Mouse (Mus musculus): Measurements from ENCODE around the gene Pde4dip. TPM values are rescaled to one million over a fixed set of nuclear protein-coding genes. Genes with fewer than 3 reads are reported as not detected.

Pde4dip gene
- total RNA-seq, 2 experiments from 2014 or later = 632 to 678 TPM

DNA sequence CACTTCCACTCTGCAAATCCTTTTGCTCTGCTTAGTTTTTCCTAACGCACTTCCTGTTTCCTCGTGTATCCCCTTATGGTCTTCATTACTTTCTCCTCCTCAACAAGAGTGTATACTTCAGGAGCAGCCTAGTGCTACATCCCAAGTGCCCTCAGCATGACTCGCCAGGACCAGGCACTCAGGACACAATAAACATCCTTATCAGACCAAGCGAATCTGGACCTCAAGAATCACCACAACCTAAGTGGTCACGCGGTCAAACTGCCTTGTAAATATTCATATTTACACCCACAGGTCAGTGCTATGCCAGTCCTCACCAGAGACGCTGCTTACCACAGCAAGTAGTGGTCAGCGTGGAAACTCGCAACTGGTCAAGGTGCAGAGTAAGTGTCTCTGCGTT is 139.7 kb downstream of the Pde4dip start:
- no peak for DNase-seq

DNA sequence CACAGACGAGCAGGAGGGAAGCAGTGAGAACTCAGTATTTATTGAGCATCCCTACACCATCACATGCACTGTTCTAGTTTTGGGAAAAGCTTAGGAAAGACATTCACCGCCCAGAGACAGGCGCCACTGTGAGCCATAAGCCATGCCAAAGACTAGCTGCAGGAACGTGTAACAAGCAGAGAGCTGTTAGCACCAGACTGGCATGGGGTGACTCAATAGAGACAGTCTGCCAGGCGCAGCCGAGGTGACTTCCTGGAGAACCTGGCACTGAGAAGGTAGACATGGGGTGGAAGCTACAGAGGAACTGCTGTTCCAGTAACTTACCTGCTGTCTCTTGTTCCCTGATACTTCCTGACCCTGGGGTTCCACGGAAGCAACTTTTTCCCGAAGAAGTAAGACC is 145.7 kb downstream of the Pde4dip start:
- no peak for DNase-seq

DNA sequence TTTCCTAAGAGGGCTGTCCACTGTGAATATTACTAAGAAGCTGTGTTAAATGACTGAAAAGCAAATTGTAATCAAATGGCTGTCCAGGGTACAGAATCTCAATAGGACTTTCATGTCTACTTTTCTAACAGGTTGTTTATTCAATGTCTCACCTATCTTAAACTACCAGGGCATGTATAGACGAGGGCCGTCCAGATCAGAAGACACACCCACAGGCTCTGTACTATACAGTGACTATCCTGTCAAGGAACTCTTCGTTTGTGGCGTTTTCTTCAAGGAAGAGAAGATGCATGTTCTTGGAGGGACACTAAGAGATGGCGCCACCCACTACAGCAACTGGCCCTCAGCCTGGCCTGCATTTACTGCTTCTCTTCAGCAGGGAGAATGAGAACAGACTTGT is 152.9 kb downstream of the Pde4dip start:
- DNase-seq = no peak

DNA sequence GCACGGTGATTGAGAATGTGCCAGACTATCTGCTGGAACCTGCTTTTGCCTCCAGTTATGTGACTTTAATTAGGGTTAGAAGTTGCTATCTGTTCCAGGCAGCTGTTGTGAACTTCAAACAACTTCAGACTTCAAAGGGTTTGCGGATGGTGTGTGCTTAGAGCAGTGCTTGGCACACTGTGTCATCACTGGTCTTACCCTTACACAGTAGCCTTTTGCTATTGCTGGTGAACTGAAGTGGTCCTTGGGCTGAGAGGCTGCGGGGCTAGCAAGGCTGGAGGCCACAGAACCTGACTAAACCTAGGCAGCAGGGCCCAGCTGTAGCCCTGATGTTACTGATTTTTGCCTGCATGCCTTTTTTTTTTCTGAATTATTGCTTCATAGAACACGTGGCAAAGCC is 154.2 kb downstream of the Pde4dip start:
- DNase-seq = no peak

DNA sequence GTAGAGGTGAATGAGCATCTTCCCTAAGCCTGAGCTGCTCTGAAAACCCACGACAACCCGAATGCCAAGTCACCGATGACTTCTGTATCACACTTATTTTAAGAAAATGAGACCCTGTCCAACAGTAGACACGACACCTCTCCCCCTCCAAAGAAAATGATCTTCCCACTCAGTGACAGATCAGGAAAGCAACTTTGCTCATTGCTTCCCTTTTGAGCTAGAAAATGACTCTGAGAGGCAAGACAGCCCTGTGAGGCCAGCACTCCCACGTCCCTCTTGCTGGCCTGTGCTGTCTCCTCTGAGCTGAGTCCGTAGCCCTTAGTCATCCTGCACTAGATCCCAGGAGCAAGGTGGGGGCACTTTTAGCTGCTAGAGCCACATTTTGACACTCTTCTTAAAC is 155.9 kb downstream of the Pde4dip start:
- no peak for DNase-seq

DNA sequence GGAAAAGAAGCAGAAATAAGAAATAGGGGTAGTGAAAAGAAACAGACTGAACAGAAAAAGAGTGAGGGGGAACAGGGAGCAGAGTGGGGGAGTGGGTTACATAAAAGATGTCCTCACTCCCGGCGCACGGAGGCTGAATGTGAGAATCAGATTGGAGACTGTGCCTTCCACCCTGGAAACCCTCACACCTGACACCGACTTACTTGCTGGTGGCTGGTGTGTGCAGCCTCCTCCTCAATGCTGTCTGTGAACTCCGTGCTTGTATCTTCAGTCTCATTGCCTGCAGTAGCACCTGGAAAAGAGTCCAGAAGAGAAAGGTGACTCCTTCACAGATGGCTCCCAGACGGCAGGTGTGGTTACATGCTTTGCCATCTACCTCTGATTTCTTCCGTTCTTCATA is 157.9 kb downstream of the Pde4dip start:
- DNase-seq = no peak

DNA sequence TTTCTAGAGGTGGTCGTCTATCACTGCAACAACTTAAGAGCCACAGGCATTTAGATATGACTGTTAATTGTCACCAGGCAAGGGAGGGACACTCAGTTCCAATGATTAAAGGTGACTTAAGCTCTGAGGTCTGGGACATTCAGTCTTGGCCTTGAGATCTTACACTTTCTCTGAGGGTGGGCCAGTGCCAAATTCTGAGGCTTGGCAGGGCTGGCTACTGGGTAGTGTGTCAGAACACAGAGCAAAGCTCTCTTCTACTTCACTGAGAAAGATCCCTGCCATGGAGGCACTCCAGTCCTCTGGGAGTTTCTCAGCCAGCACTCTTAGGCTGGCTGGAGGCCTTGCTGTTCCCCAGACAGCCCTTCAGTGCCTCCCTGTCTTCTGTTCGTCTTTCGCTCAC is 158.4 kb downstream of the Pde4dip start:
- DNase-seq = no peak

DNA sequence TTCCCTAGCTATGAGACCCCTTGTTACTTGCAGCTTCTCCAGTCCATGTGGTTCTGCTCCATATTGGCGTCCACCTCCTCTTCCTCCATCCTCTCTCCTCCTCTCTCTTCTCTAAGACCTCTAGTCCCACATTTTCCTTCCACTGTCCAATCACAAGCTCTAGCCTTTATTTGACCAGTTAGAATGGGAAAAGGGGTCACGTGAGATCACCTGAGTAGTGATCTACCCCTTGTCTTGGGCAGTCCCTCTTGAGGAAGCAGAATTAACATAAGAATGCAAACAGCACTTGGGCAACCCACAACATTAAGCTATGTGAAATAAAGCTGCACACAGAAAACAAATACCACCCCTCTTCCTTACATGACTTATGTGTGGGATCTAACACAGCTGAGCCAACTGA is 160.7 kb downstream of the Pde4dip start:
- no peak for DNase-seq

DNA sequence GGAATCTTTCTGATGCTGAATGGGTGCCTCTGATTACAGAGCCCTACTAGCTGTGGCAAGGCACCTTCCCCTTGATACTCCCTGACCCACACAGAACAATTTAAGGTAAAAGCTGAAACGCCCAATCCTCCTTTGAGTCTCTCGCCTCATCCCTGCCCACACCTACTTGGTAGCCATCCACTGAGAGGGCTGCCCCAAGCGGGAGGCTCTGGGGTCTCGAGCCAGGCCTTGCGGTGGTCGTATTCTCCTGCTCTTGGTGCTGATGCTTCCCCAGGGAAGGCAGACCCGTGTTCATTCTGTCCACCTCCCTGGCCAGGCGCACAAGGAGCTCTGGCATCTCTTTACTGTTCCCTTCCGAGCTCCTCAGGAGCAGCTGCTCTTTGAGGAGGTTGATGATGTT is 169.4 kb downstream of the Pde4dip start:
- no peak for DNase-seq

DNA sequence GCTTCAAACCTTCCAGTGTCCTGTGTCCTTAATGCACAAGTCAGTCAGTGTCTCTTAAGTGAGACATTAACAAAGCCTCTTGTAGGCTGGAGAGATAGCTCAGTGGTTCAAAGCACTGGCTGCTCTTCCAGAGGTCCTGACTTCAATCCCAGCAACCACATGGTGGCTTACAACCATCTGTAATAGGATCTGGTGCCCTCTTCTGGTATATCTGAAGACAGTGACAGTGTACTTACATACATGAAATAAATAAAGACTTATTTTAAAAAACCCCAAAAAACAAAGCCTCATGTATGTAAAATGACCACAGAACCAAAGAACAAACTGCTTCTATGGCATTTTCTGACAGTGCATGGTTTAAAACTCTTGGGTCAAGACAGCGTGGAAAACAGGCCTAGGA is 172.6 kb downstream of the Pde4dip start:
- no peak for DNase-seq

DNA sequence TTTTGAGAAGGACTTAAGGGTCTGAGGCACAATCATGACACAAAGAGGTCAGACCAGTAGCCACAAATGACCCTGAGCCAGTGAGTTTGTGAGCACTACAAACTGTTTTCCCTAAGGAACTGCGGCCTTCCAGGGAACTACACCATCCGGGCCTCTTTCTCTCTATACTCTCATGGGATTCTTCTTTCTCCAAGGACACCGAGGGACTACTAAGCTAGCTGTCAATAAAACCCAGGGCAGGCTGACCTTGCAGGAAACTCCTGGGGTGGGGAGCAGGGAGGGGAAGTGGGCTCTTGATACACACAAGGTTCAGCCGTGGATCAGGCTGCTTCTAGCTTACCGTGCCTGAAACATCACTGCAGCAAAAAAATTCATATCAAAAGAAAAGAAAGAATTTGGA is 177.6 kb downstream of the Pde4dip start:
- no peak for DNase-seq

DNA sequence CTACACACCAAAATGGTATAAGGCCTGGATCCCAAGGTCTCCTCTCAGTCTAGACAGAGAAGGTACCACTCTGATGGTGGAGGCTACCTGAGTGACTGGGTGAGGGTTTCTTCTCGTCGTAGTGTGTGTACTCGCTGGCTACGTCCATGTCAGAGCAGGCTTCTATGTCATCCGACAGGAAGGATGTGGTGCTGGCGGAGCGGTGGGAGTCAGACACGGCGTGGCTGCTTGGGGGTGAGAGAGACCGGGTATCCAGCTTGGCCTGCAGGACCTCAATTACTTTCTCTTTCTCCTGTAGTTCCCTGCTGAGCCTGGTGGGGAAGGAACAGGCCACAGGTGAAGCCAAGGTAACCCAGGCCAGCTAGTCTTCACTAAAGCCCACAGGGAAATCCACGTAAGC is 178.4 kb downstream of the Pde4dip start:
- no peak for DNase-seq

DNA sequence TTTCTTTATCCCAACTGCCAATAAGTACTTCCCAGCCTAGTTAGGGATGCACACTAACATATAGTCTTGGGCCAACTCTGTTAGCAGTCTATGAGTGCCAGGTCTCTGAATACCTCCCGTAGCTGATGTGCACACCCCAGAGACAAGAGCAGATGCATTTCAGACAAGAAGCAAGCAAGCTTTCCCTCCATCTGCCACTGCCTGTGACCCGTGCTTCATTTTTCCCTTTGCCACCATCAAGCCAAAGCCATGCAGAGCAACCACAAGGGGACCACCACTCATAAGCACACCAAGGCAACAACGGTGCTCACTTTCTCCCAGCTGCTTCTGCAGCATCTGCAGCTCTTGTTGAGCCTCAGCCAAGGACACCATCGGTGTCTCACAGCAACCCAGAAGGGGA is 181.9 kb downstream of the Pde4dip start:
- no peak for DNase-seq

DNA sequence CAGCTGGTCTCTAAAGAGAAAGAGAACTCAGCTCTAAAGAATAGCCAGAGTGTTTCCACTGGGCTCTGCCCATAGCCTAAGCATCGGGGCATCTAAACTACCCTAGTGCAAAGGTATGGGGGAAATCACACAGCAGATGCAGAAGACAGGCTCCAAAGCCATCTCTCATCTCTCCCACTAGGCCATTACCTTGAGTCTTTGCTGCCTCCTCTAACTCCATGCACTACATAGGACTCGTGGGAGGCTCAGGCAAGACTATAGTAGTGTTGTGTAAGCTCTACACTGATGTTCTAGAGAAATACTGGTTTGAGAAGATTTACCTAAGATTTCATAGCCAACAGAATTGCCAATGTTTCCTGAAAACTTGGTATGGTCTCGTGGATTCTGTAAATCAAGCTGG is 183.0 kb downstream of the Pde4dip start:
- no peak for DNase-seq

DNA sequence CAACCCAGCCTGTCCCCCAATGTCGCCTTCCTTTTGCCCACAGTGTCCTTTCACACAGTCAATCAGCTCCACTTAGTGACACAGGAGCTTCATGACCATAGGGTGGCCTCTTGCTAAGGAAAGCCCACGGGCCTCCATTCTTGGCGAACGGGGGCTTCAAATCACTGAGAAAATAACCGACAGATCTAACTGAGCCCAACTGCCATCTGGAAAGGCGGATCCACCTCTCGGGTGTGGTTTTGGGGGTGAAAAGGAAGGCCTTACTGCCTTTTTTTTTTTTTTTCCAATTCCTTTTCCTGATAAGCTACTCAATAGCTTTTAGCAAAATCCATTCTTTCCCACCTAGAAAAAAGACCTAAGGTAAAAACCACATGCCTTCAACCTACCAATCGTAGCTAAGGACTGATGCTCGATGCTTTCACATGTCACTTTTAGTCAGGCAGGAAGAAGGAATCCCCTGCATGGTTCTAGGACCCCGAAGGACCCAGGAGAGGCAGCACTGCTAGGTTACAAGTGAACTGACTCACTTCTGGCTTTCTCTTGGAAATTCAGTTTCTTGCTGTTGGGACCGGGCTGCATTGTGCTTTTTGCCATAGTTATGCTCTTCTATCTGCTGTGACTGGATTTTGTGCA is 185.9 kb downstream of the Pde4dip start:
- no peak for DNase-seq

DNA sequence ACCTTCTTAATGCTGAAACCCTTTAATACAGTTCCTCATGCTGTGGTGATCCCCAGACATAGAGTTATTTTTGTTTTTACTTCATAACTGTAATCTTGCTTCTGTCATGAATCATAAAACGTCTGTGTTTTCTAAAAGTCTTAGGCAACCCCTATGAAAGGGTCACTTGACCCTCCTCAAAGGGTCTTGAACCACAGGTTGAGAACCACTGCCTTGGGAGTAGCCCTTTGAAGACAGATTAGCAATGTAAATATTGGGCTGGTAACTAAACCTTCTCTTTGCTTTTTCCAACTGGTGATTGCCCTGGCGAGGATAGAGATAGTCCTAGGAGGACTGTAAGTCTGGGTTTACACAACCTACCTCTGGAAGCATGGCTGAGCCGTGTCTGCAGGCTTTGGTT is 187.3 kb downstream of the Pde4dip start:
- DNase-seq = no peak

DNA sequence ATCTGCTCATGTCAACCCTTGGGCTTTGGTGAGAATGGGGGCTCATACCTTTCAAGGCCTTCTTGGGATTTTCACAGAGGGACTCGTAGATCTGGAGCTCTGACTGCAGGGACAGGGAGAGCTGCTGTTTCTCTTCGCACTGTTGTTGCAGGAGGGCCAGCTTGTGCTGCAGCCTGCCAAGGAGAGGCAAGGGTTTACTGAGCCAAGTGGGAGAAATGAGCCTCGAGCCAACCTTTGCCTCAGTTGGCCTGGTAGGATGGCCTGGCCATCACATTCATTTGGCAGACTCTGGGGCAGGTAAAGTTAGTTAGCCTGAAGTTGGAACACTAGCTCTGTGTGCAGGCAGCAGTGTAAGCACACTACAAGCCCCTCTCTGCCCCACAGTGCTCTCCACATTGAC is 189.4 kb downstream of the Pde4dip start:
- DNase-seq = no peak

DNA sequence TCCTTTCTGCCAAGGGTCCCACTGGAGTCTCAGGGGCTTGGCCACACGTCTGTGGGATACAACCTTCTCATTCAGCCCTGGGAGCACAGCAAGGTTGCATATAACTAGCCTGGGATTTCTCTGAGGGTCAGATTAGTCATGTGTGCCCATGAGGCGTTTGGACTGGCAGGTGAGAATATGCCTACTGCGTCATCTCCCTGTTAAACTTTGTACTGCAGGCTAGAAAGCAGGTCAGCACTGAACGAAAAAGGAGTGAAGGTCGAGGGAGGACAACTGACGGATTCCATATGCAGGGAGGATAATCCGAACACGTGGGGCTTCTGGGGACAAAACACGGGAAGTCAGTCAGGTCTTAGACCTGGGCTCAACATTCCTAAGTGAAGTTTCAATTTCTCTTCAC is 191.2 kb downstream of the Pde4dip start:
- no peak for DNase-seq

DNA sequence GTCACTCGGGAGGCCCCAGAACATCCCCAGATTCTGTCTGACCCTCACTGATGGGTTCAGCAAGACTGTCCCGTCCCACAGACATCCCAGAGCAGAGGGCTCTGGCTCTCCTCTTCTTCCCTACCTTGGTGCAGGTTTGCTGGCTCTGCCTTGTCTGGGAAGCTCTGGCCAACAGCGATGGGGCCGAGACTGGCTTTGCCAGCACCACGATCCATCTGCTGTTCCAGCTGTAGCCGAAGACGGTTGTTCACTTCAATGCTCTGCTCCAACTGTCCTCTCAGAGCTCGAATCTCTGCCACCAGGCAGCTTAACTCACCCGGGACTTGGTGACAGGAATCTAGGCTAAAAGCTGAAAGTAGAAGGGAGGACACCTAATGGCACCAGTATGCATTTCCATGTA is 191.6 kb downstream of the Pde4dip start:
- no peak for DNase-seq

DNA sequence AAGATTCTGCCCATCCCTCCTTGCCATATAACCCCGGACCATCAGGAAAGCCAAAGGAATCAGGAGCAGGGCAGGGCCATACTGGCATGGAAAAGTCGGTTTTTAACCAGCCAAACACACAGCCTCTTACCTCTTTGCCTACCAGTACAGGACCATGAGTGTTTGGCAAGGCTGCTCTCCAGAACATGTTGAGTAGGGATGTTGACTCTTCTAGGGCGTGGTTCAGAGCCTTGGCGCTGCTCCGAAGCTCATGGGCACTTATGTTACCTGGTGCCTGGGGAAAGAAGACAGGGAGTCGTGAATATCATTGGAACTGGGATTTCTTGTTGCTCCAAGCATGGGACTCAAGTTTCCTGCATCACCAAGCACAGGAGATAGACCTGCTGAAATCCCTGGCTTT is 194.7 kb downstream of the Pde4dip start:
- no peak for DNase-seq

DNA sequence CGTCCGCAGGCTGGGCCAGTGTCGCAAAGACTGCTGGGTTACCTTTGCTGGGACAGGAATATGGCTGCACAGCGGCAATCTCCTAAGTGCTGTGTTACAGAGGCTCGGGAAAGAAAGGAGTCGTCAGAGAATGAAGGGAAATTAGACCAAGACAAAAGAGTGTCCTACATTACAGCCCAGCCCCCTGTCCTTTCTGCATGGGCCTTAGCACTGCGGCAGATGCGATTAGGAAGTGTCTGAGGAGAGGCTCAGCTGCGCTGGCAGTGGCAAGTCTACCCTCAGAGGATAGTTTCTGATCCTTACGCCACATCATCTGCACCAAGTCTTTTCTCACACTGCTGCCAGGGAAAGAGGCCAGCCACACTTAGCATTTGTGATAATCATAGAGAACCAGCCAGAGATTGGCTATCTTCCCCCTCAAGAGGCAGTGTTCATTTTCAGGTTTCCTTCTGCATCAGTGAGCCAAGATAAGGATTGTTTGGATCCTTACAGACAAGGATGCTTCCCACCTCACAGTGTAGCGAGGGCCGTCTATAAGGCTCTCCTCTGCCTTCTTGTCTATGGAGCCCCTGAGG is 197.0 kb downstream of the Pde4dip start:
- DNase-seq = no peak

DNA sequence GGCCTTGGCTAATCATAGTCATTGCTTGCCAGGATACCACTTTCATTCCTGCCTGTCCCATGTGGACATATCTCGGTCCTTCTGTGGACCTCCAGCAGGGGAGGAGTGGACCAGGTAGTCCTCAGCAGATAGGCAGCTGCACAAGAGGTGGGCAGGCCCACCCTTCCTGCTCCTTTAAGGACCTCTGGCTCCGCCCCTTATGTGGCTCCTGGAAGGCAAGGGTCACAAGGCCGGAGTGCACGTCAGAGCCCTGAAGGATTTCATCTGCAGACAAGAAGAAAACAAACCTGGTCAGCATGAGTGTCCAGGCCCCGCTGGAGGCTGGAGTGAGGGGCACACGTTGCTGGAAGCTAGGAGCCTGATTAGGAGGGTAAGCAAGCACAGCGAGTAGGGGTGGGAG is 197.9 kb downstream of the Pde4dip start:
- no peak for DNase-seq

DNA sequence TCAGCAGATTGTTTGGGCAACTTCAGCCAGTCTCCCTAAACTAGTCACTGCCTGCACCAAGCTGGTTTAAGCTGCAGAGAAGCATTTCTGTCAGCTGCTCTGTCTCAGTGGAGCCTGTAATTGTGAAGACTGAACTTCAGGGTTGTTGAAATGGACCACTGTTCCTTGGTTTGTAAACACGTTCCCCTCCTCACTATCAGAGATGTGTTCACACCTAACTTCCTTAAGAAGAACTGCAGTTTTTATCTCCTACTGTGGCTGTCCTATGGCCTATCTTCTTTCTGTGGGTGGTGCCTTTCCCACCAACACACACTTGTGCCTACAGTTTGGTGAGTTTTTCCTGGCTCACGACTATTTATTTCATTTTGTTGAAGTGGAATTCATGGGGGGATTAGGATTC is 199.2 kb downstream of the Pde4dip start:
- no peak for DNase-seq

DNA sequence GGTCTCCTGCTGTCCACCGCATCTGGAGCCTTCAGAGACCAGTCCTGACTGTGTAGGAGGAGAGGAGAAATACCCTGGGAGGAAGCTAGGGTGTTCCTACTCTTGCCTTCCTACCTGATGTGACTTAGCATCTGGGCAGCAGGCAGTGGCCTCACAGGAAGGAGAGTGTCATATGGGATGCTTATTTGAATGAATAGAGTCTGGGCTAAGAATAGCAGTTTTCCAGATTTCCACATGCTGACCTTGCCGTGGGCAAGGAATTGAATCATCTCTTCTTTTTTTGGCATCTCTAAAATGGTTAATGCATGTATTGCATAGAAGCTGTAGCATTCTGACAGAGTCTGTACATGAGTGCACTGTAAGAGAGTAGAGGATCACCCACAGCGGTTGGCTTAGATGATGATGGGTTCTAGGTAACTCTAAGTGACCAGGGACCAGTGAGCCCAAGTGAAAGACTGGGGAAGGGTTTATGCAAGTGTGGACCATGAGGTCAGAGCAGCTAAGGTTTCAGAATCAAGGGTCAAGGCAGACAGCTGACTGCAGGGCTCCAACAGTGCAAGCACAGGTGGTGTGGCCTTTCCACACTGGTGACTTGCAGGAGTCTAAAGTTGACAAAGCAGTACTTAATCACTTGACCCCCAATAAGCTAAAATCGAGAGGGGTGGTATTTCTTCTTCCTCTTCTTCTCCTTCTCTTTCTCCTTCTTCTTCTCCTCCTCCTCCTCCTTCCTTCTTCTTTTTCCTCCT is 202.0 kb downstream of the Pde4dip start:
- DNase-seq = no peak
